Mouse (Mus musculus) splenic B cell, adult 2 months (primary cell): ENCODE data around the gene Tmem59l.

Experiments
- DNase-seq: peaks from one replicate; pipeline ENCODE4 v3.0.0-alpha.2; 2011; ENCODE audit warnings: low read depth, low spot score
- H3K27me3 ChIP-seq: 2 replicates; pipeline ENCODE4 v1.6.1; 2012; ENCODE audit warnings: mild to moderate bottlenecking, low read length, moderate library complexity, mixed read lengths; ENCODE audit not compliant: control insufficient read depth, poor library complexity, insufficient read depth, severe bottlenecking
- H3K36me3 ChIP-seq: 2 replicates; pipeline ENCODE4 v1.6.1; 2012; ENCODE audit warnings: mild to moderate bottlenecking, low read length, moderate library complexity, mixed read lengths; ENCODE audit not compliant: control insufficient read depth, poor library complexity, insufficient read depth, severe bottlenecking

Tmem59l gene

DNA sequence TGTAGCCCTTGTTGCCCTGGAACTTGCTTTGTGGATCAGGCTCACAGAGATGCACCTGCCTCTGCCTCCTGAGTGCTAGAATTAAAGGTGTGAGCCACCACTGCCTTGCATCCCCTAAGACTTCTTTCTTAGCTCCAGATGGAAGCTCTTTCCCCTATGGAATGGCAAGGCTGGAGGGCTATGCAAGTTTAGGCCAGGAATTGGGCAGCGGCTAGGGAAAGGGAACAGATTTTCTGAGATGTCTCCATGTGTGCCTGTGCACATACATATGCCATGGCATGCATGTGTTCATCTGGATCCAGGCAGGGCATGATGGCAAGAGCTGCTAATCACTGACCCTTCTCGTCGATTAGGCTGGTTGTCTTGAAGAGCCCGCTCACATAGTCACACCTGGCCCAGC lies 21.5 kb downstream of the Tmem59l start:
- Histone ChIP-seq H3K36me3 (no peaks in the 10 kb centered on the region), H3K27me3 (no peaks in the 10 kb centered on the region)
- no peak for DNase-seq

- DNase-seq: no peak
- Histone ChIP-seq H3K36me3 (no peaks in the 10 kb centered on the region), H3K27me3 (no peaks in the 10 kb centered on the region)
Measured at GRCm38 (mm10) chr8:70464162-70464561, 23.0 kb downstream of the Tmem59l start.

- no peak for DNase-seq
- no peaks in the 10 kb centered on the region for H3K36me3 ChIP-seq
Measured at GRCm38 (mm10) chr8:70463306-70463705, 23.9 kb downstream of the Tmem59l start.

GRCm38 (mm10) chr8:70462516-70462813 lies 24.7 kb downstream of the Tmem59l start:
- no peaks in the 10 kb centered on the region for H3K27me3 ChIP-seq
- H3K36me3 ChIP-seq: no peaks in the 10 kb centered on the region
- no peak for DNase-seq

More at GRCm38 (mm10) chr8:70463306-70463705, 23.9 kb downstream of the Tmem59l start:
- no peaks in the 10 kb centered on the region for H3K27me3 ChIP-seq

DNA sequence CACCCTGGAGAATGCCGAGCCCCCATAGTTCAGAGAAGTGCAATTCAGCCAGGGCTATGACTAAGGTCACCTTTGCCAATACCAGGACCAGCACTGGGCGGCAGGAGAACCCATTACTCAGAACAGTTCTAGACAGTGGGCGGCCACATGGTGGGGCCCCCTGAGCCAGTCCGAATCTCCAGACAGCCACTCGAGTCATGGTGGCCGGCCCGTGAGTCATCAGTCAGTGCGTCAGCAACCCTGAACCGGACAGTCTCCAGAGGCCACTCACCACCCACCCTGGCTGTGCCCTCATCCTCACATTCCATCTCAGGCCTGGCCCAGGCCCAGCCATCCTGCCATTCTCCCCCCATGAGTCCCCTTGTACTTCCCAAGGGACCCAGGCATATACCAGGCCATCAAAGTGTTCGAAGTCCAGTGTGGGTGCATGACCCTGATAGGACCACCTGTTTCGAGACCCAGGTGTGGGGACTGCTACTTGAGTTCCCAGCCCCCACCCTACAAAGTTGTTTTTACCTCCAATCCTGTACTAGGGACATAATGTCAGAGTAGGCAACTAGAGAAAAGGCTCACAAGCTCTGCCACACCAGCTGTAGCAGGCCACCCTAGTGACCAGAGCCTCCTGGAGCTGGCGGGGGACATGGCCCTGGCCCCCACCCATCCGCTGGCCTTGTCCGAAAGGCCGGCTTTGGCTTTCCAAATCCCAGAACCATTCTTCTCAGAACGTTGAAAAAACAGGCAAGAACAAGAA lies 25.2 kb downstream of the Tmem59l start:
- H3K36me3 ChIP-seq: no peaks in the 10 kb centered on the region
- no peak for DNase-seq
- no peaks in the 10 kb centered on the region for H3K27me3 ChIP-seq

DNA sequence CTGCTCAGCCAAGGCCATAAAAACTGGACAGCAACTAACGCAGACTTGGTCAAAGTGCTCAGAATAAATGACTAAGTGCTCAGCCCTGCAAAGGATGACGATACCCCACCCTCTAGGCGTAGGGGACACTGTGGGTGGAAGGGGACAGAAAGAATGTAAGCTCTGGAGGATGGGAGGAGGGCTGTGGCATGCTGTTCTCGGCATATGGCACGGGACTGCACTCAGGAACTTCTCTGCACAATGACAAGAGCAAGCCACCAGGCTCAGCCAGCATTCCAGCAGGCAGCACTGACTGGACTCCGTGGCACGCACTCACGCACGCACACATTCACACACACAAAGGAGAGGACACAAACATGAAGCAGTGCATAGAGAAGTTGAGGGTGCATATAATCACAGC lies 26.6 kb downstream of the Tmem59l start:
- no peaks in the 10 kb centered on the region for H3K36me3 ChIP-seq
- DNase-seq: no peak
- H3K27me3 ChIP-seq: no peaks in the 10 kb centered on the region

GRCm38 (mm10) chr8:70460199-70460598 lies 27.0 kb downstream of the Tmem59l start:
- DNase-seq: no peak
- Histone ChIP-seq H3K27me3 (no peaks in the 10 kb centered on the region), H3K36me3 (no peaks in the 10 kb centered on the region)

GRCm38 (mm10) chr8:70459636-70460035 lies 27.5 kb downstream of the Tmem59l start:
- H3K27me3 ChIP-seq: no peaks in the 10 kb centered on the region
- DNase-seq: peak; percentile 11
- no peaks in the 10 kb centered on the region for H3K36me3 ChIP-seq

DNA sequence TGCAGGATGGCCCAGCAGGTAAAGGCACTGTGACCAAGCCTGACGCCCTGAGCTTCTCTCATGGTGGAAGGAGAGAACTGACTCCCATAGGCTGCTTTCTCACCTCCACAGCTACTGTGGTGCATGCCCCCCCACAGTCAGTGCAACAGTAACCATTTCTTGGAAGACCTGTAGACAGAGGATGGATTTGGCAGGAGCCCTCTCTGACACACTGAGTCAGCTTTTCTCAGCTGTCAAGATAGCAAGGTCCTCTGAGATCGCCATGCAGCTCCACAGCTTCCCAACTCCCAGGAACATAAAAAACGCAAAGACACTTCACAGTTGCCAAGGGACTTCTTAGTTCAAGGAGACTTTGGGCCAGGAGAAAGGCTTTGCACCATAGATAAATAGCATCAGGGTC lies 28.7 kb downstream of the Tmem59l start:
- H3K27me3 ChIP-seq: no peaks in the 10 kb centered on the region
- no peaks in the 10 kb centered on the region for H3K36me3 ChIP-seq
- DNase-seq: no peak

DNA sequence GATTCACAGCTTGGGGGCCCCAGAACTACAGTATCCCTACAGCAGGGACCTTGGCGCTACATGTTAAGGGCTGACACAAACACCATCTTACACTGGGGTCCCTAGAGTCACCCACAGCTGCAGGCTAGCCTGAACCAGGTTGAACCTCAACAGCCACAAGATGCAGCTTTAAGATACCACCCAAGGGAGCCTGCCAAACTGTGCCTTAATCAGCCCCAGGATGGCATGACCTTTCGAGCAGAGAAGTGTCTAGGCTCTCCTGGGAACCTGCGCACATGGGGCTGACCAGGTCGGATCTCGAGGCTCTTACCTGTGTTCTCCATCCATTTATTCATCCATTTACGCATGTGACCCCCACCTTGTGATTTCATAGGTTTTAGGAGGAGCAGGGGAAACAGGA lies 29.3 kb downstream of the Tmem59l start:
- H3K36me3 ChIP-seq: no peaks in the 10 kb centered on the region
- DNase-seq: no peak
- no peaks in the 10 kb centered on the region for H3K27me3 ChIP-seq

DNA sequence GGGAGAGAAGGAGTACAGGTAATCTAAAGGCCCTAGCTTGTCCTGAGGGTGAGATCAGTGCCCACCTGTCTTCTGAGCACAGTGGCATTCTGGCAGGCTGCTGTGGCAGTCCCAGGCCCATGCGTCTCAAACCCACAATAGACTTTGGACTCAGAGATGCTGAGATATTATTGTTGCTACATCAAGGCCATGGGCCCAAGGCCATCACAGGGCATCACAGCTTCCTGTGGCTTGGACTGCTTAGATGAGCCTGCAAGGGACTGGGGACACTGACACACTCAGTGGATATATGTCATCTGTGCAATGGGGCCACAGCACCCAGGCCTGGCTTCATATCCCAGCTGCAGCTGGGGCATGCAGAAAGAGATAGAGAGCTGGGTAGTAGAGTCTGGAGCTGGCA lies 30.2 kb downstream of the Tmem59l start:
- Histone ChIP-seq H3K27me3 (no peaks in the 10 kb centered on the region), H3K36me3 (no peaks in the 10 kb centered on the region)
- no peak for DNase-seq

- no peak for DNase-seq
- H3K36me3 ChIP-seq: no peaks in the 10 kb centered on the region
- no peaks in the 10 kb centered on the region for H3K27me3 ChIP-seq
Measured at GRCm38 (mm10) chr8:70453852-70454251, 33.3 kb downstream of the Tmem59l start.

DNA sequence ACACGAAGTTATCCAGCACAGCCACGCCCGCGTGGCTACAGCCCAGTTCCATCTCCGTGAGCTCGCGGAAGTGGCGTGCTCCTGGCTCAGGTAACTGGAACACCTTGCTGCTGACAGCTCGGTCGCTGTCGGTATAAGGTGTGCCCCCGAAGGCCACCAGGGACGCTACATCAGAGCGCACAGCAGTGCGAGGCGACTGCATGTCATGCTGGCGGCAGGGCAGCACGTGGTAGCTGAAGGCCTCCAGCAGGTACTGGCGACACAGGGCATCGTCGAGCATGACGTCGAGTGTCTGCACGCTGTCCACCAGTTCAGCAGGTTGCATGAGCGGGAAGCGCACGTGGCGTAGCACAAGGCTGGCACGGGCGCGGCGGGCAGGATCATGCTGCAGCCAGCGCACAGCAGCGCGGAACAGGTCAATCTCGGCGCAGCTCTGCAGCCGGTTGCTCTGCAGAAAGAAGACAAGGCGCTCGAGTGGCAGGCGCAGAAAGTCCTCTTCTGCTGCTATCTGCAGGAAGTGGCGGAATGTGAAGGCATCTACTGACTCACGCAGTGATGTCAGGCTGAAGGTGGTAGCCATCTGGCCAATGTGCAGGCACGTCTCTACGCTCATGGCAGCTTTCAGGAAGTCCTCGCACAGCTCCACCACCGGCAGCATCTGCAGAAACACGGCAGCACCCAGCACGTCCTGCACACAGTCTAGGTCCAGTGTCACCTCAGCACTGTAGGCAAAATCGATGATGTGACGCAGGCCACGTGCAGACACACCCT lies 34.8 kb downstream of the Tmem59l start:
- Histone ChIP-seq H3K27me3 (no peaks in the 10 kb centered on the region), H3K36me3 (no peaks in the 10 kb centered on the region)
- no peak for DNase-seq

DNA sequence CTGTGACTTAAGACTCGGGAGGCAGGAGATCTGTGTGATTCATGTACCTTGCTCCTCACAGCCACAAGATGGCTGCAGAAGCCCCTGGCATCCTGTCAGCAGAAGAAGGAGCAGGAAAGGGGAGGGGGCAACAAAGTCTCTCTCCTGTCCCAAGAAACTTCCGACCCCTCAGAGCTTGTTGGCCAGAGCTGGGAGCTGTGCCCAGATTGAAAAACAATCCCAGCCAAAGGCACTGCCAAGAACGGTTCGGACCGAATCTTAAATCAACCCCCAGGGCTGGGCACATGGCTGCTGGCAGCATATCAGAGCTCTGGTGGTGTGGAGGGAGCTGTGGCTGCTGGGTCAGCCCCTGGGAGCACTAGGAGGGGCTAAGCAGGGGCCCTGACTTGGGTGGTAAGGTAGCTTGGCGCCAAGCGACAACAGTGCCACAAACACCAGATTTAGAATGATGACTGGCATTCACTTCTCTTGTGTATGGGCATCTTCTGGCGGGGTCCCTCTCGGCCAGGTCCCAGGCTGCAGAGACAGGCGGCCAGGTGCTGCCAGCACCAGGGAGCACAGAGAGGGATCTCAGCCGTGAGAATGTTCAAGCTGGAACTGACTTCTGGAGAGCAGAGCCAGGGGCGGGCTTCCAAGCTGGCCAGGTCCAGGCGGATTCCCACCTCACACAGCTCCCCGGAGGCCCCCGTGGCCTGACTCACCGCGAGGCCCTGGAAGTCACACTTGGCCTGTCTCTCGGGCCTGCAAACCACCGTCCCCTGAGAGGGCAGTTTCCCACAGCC lies 39.3 kb downstream of the Tmem59l start:
- Histone ChIP-seq H3K27me3 (no peaks in the 10 kb centered on the region), H3K36me3 (no peaks in the 10 kb centered on the region)
- no peak for DNase-seq

DNA sequence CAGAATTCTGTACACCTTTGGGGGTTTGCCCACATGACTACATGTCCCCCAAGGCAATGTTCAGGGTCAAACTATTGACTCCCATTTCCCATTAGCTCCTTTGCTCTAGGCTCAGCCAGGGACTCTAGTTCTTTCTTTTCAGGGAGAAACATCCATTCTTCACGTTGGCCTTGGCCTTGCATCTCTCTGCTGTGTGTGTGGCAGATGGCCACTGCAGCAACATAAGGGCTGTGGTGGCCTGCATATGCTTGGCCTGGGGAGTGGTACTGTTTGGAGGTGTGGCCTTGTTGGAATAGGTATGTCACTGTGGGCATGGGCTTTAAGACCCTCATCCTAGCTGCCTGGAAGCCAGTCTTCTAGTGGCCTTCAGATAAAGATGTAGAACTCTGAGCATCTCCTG lies 41.2 kb downstream of the Tmem59l start:
- H3K27me3 ChIP-seq: no peaks in the 10 kb centered on the region
- no peak for DNase-seq
- no peaks in the 10 kb centered on the region for H3K36me3 ChIP-seq
